Mouse (Mus musculus) left cerebral cortex, postnatal 14 days (tissue): ENCODE measurements around the gene H2-M9. TPM values are rescaled to one million over a fixed set of nuclear protein-coding genes. Genes with fewer than 3 reads are reported as not detected.

ENCODE experiments used
- DNase-seq, 2 experiments: peaks; one replicate each; pipeline ENCODE4 v3.0.0; 2021 to 2022; ENCODE audit warnings: low spot score in 2 of 2, mixed read lengths in 1 of 2
- intact Hi-C: fragments of 180-260 bp; cut with DNase I; formaldehyde crosslinking; loops from one replicate; pipeline ENCODE4 v1.15.1; 2025
- long read RNA-seq, 2 experiments: library from polyadenylated mRNA; stranded (forward); transcript quantifications; one replicate each; pipeline ENCODE4 v2.0.0; 2021
- total RNA-seq, 2 experiments: library from RNA; stranded (reverse); gene quantifications; 2 replicates each; pipeline ENCODE4 v1.2.3; 2021

Gene H2-M9
- total RNA-seq = not detected
- long read RNA-seq, experiment 1 = 0 reads
- long read RNA-seq, experiment 2 = 0 reads

GRCm38 (mm10) chr17:36642566-36642965, at the start of gene H2-M9:
Gene H2-M9 (minus strand): TSS chr17:36642666.
- no peak for DNase-seq
- intact Hi-C loops = no loop called here

GRCm38 (mm10) chr17:36672119-36672518, 29.7 kb upstream of the H2-M9 start, which contains the start of gene H2-M1:
Gene H2-M1 (minus strand): TSS chr17:36672219.
- intact Hi-C loops = no loop called here
- DNase-seq = no peak

Other genes with a start within 250 kb of the H2-M9 start
- gene H2-M10.4, start 180.3 kb downstream of the H2-M9 start, total RNA-seq = not detected
- gene H2-M11, start 95.6 kb downstream of the H2-M9 start, total RNA-seq = not detected
- gene H2-M1, start 29.6 kb upstream of the H2-M9 start, total RNA-seq = not detected
- gene H2-M10.5, start 130.2 kb upstream of the H2-M9 start, total RNA-seq = not detected
- not detected for gene H2-M10.6, start 169.5 kb upstream of the H2-M9 start, total RNA-seq
- 10 to 100 TPM; 20.8 to 25.0 TPM for gene Trim26, start 194.5 kb upstream of the H2-M9 start, total RNA-seq
- not detected for gene Trim15, start 224.5 kb upstream of the H2-M9 start, total RNA-seq
- under 1 TPM in 1 of 2 experiments, not detected in 1; 0.15 TPM for gene Trim10, start 226.9 kb upstream of the H2-M9 start, total RNA-seq
- not detected for gene Trim40, start 247.5 kb upstream of the H2-M9 start, total RNA-seq